Mouse (Mus musculus) regulatory T cell (primary cell): Measurements from ENCODE around the gene Ralgds.

ENCODE experiments used
- in situ Hi-C: fragments of 300-600 bp; cut with MboI, MseI; formaldehyde crosslinking; loops from one replicate; pipeline ENCODE4 v1.15.1; 2025; ENCODE audit warnings: high pct_unique_total_duplicates

Gene Ralgds

DNA sequence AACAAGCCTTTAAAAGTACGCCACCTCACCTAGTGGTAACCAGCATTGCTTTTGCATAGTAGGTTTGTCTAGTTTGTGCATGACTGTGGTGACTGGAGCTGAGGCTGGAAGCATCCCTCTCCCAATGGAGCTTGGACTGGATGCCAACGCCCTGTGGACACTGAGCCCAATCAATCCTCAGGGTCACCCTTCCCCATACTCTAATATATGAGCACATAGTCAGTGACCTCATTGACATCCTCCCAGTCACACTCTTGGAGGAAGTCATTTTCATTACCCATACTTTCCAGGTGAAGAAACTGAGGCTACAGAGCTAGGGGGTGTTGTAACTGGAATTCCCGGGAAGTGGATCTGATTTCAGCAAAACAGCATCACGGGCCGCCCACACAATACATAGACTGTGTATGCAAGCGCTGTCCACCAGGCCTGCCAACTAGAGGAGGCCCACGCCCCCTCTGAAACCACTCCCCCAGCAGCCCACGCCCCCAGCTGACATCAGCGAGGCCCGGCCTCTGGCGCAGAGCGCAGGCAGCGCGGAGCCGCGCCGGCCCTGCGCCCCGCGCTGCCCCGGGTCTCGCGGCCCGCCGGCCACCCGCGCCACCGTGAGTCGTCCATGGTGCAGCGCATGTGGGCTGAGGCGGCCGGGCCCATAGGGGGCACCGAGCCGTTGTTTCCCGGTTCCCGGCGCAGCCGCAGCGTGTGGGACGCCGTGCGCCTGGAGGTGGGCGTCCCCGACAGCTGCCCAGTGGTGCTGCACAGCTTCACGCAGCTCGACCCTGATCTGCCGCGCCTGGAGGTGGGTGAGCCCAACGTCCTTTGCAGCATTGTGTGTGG lies 20.2 kb downstream of the Ralgds start:
- in situ Hi-C loops, result no loop called here

DNA sequence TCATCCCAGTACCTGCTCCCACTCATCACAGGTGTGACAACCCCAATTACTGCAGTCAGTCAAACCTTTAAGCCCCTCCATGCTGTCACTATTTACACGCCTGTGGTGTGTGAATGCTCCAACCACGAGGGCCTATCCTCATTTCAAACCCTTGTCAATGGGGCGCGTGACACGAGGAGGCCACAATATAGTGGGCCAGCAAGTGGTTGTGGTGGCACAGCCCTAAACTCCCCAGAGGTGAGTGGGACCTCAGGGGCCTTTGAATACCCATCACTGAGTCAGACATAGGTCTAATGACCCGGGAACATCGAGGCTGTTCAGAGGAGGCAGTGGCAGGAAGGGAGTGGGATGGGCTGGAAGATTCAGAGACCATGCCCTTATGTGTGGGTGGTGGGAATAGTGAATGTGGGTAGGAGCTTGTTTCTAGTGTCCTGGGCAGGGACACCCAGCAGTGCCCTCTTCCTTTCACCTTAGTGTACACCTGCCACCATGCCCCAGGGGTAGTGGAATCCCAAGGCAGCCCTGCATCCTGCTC lies 21.0 kb downstream of the Ralgds start:
- in situ Hi-C loops, result no loop called here

DNA sequence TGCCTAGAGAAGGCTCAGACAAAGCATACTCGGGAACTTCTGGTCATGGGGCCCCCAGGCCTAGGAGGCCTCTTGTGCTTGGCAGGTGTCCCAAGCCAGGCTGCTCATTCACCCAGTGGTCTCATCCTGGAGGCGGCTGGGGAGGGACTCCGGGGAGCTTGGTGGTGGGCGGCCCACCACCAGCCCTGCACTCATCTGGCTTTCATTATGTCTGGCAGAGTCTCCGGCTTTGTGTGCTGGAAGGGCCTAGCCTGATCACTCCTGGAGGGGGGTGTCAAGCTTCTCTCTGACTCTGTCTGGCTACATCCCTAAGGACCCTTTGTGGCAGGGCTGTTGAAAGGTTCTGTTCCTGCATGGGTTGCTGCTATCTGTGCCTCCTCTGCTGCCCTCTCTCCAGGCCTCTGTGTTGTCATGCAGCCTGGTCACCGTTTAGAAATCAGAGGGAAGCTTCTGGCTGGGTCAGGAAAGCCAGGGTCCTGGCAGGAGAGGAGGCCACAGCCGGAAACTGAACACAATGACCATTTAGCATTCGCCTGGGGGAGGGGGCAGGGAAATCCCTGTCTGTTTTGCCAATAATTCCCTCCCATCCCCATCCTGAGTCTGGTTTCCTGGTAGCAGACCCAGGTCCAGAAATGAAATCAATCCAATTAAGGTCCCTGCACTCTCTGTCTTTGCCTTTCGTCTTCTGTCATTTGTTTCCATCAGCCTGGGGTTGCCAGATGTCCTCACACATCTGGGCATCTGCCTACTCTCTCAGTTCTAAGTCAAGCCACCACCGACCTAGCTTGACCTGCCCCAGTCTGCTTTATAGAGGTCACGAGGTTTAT lies 21.7 kb downstream of the Ralgds start:
- in situ Hi-C loops, result no loop called here

DNA sequence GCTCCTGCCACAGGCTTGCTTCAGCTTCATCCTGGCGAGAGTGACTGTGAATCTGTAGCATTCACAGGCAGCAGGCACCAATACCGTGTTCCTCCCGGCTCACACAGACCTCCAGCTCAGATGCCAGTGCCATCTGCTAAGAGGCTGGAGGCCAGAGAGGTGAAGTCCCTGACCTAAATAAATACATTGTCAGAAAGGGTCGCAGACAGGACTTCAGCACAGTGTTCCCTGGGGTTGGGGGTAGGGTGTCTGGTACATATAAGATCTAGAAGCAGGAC lies 22.3 kb downstream of the Ralgds start:
- in situ Hi-C loops, result no loop called here

DNA sequence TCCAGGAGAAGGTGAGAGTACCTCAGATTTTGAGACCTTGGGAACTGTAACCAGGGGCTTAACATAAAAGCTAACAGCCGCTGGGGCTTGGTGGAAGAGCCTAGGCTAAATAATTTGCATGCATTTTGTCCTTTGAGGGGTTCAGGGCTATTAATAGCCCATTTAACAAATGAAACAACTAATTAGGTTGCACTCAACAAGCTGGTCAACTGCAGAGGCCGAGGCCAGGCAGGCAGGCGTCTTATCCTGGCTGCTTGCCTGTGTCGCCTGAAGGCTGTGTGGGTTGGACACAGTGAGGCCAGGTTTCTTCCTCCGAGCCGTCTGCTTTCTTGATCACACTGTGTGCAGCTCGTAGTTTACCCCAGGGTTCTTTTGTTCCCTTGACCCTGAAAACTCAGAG lies 22.7 kb downstream of the Ralgds start:
- in situ Hi-C loops, result no loop called here

DNA sequence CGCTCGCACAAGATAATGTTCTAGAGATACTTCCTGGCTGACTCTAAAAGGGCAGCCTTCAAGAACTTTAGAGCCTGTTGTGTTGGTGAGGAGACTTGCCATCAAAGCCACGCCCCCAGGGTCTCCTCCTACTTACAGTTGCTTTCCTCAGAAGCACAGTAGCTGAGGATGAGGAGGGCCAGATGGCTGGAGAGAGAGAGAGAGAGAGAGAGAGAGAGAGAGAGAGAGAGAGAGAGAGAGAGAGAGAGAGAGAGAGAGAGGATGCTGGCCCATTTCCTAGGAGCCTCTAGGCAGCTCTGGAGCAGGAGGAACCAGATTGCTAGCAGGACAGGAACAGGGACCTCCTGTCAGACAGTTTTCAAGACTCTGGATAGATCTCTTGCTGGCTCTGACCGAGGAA lies 23.2 kb downstream of the Ralgds start:
- in situ Hi-C loops, result no loop called here

DNA sequence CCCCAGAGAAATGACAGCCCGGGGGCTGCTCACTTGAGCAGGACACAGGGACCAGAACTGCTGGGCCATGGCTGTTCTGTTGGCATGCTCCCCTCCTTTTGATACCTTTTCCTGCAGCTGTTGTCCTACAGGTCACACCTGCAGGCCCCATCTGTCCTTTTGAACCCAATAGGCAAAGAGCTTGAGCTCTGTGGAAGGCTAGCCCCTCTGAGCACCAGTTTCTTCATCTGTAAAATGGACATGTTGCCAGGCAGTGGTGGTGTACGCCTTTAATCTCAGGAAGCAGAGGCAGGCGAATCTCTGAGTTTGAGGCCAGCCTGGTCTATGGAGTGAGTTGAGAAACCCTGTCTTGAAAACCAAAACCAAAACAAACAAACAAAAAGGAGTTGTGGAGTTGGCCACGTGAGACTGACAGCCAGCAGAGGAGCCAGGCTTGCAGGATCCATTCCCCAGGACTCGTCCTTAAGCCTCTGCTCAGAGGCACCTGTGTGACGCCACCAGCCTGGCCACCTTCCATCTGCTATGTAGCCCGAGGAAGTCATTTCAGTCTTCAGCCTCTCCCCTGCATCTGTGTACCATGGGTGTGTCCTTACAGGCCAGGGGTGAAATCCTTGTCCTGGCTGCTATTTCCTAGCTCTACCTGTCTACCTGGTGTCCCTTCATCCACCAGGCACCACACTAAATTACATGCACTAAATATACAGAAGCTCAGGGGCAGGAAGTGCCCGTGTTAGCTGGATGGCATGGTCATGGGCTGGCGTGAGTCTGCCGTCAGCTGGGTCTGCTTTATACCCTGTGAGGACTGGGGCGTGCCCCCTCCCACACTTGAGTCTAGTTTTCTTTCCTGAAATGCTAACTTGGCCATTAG lies 24.1 kb downstream of the Ralgds start:
- in situ Hi-C loops, result no loop called here

DNA sequence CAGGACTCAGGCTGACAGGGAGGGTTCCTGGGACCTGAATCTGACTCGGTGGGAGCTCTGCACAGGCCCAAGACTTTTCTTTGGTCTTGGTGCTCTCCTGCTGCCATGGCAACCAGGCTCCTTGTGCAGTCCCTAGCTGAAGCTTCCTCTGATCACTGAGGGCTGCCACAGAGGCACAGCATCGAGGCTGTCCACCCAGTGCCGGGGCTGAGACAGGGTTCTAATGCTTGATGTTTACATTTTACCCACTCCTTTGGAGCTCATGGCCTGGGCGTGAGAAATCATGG lies 24.7 kb downstream of the Ralgds start:
- in situ Hi-C loops, result no loop called here

DNA sequence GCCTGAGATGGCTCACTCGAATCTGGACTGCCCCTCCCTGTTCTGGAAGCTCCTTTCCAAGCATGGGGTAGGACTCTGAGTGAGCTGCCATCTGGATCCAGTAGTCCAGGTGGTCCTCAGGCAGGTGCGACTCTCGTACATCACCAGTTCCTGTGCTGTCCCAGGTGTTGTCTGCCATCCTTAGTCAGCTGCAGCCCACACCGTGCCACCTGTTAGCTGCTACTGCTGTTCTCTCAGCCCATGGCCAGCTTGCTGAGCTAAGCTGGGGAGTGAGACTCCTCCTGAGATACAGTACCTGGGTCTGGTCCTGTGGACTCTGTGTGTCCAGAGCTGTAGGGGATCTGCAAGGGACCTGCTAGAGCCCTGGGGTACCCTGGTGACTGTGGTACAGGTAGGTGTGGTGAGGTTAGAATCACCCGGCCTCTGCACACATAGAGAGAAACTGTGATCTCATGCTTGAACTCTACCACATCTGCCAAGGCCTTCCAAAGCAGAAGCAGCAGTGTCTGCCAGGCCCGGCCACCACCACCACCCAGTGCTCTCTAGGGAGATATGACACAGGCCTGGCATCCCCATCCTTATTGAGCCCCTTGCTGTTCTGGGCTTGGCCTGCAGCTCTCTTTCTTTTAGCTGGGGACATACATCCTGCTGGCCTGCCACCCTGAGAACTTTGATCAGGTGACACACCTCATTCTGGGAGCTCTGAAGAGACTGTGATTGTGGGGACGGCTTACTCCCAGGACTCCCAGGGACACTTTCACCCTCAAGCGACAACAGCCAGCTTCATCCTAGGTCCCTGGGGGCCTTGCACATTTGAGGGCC lies 25.3 kb downstream of the Ralgds start:
- in situ Hi-C loops, result no loop called here

DNA sequence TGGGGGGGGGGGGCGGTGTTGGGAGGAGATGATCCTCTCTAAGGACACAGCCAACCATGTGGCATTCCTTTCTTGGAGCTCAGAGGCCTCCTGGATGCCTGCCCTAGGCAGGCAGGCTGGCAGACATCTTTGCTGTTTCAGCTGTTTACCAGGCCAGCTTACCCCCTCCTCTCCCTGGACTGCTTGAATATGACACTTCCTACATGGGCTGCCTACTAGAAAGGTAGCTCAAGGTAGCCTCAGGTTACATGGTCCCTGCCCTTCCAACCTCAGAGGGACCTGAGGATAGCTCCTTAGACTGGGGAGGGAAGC lies 25.8 kb downstream of the Ralgds start:
- in situ Hi-C loops, result no loop called here

DNA sequence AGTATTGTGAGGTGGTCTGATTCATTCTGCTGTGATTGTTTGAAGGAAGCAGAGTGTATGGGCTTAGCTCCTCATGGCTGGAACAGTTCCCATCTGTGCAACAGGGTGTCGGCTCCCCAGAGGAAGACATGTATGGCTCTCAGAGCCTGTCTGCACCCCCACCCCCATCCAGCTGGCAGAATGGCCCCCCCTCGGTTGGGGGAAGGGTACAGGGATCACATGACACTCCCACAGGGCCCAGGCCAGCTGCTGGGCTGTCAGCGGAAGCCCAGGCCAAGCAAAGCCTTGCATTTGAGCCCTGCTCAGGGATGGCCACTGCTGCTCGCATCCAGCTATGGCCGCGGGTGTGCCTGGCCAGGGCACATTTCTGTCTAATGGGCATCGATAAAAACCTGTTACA lies 26.3 kb downstream of the Ralgds start:
- in situ Hi-C loops, result no loop called here

DNA sequence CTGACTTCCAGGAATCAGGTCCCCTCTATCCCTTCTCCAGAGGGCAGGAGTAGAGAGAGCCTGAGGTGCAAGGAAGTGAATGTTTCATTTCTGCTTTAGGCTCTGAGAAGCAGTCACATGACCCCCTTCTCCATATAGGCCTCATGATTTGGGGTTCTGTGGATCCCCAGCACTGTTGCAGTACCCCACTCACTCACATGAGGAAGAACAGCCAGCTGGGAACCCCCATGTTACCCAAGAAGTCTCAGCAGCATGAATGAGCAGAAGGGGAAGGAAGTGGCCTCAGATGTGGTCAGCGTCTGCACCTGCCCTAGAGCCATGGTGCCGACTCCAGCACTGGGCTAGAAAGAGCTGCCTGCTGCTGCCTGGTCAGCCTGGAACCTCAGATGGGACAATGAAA lies 27.0 kb downstream of the Ralgds start:
- in situ Hi-C loops, result no loop called here

DNA sequence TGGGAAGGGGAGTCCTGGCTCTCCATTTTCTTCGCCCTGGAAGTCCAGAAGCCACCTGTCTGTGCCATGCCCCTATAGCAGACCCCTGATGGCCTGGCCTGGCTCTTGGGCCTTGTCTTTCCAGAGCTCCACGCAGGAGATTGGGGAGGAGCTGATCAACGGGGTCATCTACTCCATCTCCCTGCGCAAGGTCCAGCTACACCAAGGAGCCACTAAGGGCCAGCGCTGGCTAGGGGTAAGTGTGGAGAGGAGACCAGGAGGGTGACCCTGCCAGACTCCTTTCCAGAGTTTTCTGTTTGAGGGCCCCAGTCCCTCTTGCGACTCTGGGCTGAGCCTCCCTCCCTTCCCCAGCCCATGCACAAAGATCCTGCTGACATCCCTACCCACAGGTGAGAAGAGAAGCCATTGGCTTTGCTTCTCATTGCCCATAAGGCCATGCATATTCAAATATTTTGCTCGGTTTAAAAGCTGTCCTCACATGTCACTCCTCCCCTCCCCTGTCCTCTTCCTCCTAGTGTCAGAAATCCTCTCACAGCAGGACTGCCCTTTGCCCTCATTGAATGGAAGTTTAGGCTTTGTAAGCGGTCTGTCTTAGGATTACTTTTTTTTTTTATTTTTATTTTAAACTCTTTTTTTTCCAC lies 27.8 kb downstream of the Ralgds start:
- in situ Hi-C loops, result no loop called here

DNA sequence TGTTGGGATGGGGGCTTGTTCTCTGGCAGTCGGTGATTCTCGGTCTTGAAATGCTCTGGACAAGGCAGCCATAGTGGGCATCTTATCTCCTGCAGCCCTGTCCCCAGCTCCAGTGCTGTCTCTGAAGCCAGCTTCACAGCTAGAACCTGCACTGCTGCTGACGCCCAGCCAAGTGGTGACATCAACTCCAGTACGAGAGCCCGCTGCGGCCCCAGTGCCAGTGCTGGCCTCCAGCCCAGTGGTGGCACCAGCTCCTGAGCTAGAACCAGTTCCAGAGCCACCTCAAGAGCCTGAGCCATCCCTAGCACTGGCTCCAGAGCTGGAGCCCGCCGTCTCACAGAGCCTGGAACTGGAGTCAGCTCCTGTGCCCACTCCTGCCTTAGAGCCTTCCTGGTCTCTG lies 31.0 kb downstream of the Ralgds start:
- in situ Hi-C loops, result no loop called here

DNA sequence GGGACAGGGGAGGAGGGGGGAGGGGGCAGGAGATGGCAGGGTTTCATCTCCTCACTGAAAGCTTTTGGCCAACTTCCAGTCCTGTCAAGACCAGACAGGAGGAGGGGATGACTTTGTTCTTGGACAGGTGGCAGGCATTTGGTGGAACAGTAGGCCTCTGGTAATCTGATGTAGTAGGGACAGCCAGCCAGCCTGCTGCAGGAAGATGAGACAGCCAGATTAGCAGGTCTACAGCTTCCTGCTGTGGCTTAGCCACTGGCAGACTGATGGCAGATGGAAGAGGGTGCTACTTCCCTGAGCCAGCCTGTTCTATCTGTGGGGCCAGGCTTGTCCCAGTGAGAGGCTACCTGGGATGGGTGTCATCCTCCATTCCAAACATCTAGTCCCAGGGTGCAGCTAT lies 33.1 kb downstream of the Ralgds start:
- in situ Hi-C loops, result no loop called here

DNA sequence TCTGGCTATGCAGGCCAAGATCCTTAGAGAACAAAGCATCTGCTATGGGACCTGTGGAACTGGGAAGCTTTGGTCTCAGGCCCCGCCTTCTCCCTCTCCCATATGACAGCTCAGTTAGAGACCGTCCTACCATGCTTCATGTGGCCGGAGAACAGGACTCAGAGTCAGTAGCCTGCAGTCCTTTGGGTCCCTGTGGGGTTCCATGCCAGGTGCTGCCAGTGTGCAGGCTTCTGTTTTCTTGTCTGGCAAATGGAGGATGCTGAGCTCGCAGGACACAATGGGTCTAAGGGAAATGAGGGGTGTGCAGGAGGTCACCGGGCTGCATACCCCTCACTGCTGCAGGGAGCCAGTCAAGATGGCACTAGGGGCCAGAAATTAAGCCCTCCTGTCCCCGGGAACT lies 33.6 kb downstream of the Ralgds start:
- in situ Hi-C loops, result no loop called here

DNA sequence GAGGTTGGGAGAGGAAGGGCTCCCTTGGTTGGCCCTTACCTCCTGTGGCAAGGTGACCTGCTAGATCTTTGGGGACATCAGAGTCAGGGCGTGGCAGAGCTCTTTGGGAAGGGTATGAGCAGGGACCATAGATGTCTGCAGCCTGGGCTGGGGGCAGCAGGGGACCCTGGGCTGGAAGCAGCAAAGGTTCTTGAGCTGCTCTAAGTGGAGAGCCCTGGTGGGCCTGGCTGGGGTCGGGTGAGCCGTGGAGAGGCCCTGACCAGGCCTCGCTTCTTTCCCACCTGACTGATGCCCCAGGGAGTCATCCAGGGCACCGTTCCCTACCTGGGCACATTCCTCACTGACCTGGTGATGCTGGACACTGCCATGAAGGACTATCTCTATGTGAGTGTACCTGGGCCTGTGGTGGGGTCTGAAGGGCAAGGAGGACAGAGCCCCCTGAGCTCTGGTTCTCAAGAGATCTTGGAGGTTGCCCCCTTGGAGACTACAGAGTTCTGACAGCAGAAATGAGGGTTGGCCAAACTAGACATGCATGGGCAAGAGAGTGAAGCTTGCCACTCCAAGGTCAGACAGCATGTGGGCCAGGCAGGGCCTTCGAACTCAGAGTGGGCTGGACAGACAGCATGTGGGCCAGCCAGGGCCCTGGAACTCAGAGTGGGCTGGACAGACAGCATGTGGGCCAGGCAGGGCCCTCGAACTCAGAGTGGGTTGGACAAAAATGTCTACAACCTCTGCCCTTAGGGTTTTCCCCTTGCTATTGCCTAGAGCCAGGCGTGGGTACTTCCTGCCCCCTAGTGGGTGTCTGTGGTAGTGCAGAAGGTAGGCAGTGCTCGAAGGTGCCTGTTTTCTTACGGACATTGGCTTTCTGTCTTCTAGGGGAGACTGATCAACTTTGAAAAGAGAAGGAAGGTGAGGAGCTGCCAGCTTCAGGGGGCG lies 34.6 kb downstream of the Ralgds start:
- in situ Hi-C loops, result no loop called here

DNA sequence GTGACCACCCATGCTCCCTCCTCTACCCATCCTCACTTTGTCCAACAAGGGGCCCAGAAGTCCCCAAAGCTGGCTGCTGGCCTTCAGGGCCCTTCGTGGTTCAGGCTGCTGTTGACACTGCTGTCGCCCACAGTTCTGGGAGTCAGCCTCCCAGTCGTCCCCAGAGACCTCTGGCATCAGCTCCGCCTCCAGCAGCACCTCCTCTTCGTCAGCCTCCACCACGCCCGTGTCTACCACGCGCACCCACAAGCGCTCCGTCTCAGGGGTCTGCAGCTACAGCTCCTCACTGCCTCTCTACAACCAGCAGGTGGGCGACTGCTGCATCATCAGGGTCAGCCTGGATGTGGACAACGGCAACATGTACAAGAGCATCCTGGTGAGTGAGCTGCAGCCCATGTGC lies 36.2 kb downstream of the Ralgds start:
- in situ Hi-C loops, result no loop called here

DNA sequence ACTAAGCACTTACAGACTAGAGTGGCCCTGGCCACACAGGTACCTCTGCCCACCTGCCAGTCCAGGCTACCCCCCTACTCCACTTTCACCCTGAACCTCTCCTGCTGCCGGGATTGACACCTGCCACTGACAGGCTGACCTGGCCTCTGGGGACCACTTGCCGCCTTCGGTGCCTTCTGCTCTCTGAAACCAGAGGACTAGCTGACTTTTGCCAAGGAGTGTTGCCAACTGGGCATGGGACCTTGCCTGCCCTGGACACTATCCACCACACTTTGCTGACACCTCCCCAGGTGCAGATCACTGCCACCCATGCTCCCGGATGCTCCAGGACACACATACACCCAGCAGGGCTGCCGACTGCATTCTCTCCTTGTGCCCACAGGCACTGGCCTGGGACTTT lies 39.4 kb downstream of the Ralgds start:
- in situ Hi-C loops, result loop anchor here (5.0 kb wide), 1 partner anchor 35 kb away; no protein-coding TSS in a partner anchor

DNA sequence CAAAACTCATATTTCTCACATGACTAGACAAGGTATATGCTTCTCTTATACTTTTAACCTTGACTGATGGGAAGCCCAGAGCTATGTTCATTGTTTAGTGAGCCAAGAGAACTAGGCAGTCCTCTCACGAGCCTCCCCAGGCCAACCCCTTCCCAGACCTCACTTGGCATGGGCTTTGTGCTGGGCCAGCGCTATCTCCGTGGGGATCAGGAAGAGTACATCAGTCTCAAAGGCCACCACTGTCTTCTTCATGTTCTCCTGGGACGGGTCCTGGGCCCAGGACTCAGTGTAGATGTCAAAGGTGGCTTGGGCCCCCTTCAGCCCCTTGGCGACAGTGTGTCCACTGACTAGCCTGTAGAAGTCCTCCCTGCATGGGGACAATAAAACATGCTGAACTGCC lies 44.5 kb downstream of the Ralgds start:
- in situ Hi-C loops, result no loop called here
